Mouse (Mus musculus): Measurements from ENCODE around the gene Olfr639. TPM values are rescaled to one million over a fixed set of nuclear protein-coding genes. Genes with fewer than 3 reads are reported as not detected.

The Olfr639 gene
- polyA plus RNA-seq (2012; rRNA removed) (not detected in 2 replicates), polyA plus RNA-seq (2014; fragmentation: Nextera tagmentation; extraction: Ambion mirVana) (not detected in 2 replicates)

- no peak within 1 kb of the TSS for H3K4me2 ChIP-seq (replicated peaks; ENCODE audit: low read depth, low read length, severe bottlenecking)
- ATAC-seq (ENCODE audit: low FRiP score, low read depth) = no peak
- no peaks in the 10 kb centered on the region for H3K36me3 ChIP-seq (ENCODE audit: control insufficient read depth, insufficient read depth, low read length)
- H3K27me3 ChIP-seq (ENCODE audit: control insufficient read depth, insufficient read depth, low read length) = no peaks in the 10 kb centered on the region
- no peak for DNase-seq (ENCODE audit: low spot score)
- H3K4me3 ChIP-seq (replicated peaks; ENCODE audit: low read length) = no peak within 1 kb of the TSS
- TF ChIP-seq POLR2A (IDR thresholded peaks at IDR 0.05; ENCODE audit: borderline replicate concordance, extremely low read depth, insufficient read depth, insufficient read length) = no peak
- no peaks in the 10 kb centered on the region for H3K4me1 ChIP-seq (ENCODE audit: control insufficient read depth, insufficient read depth, low read length)
- H3K9me3 ChIP-seq (ENCODE audit: control insufficient read depth, low read length) = no peaks in the 10 kb centered on the region
- H3K9ac ChIP-seq (ENCODE audit: low read depth, low read length, severe bottlenecking) = no peak within 1 kb of the TSS
- no peak within 1 kb of the TSS for H3K27ac ChIP-seq (replicated peaks; ENCODE audit: low read depth, low read length)
These were observed at the start of gene Olfr639 for GRCm38 (mm10) chr7:104017203-104017602. Gene Olfr639 (minus strand): TSS chr7:104017303.

- Histone ChIP-seq H3K36me3 (ENCODE audit: control insufficient read depth, insufficient read depth, low read length) (no peaks in the 10 kb centered on the region), H3K4me2 (replicated peaks; ENCODE audit: low read depth, low read length, severe bottlenecking) (no peak within 1 kb of the TSS), H3K27ac (replicated peaks; ENCODE audit: low read depth, low read length) (no peak within 1 kb of the TSS), H3K4me3 (replicated peaks; ENCODE audit: low read length) (no peak within 1 kb of the TSS), H3K9me3 (ENCODE audit: control insufficient read depth, low read length) (no peaks in the 10 kb centered on the region), H3K27me3 (ENCODE audit: control insufficient read depth, insufficient read depth, low read length) (no peaks in the 10 kb centered on the region), H3K4me1 (ENCODE audit: control insufficient read depth, insufficient read depth, low read length) (no peaks in the 10 kb centered on the region), H3K9ac (ENCODE audit: low read depth, low read length, severe bottlenecking) (no peak within 1 kb of the TSS)
- TF ChIP-seq POLR2A (IDR thresholded peaks at IDR 0.05; ENCODE audit: borderline replicate concordance, extremely low read depth, insufficient read depth, insufficient read length) = no peak
- WGBS = 54% methylated on average over 2 of the region's 2 CpGs
- DNase-seq (ENCODE audit: low spot score) (no peak), ATAC-seq (ENCODE audit: low FRiP score, low read depth) (no peak)
These were observed 44.2 kb upstream of the Olfr639 start, which contains the start of gene 4930516K23Rik for GRCm38 (mm10) chr7:104061345-104061744. Gene 4930516K23Rik (minus strand): TSS chr7:104061445.

GRCm38 (mm10) chr7:104059215-104059614, 42.1 kb upstream of the Olfr639 start:
- Histone ChIP-seq H3K4me1 (ENCODE audit: control insufficient read depth, insufficient read depth, low read length) (no peaks in the 10 kb centered on the region), H3K4me3 (replicated peaks; ENCODE audit: low read length) (no peak overlapping the region), H3K4me2 (replicated peaks; ENCODE audit: low read depth, low read length, severe bottlenecking) (no peak overlapping the region), H3K27me3 (ENCODE audit: control insufficient read depth, insufficient read depth, low read length) (no peaks in the 10 kb centered on the region), H3K27ac (replicated peaks; ENCODE audit: low read depth, low read length) (no peak overlapping the region), H3K9ac (ENCODE audit: low read depth, low read length, severe bottlenecking) (no peak overlapping the region), H3K36me3 (ENCODE audit: control insufficient read depth, insufficient read depth, low read length) (no peaks in the 10 kb centered on the region), H3K9me3 (ENCODE audit: control insufficient read depth, low read length) (no peaks in the 10 kb centered on the region)
- TF ChIP-seq POLR2A (IDR thresholded peaks at IDR 0.05; ENCODE audit: borderline replicate concordance, extremely low read depth, insufficient read depth, insufficient read length) = no peak
- 78% methylated on average over 1 of the region's 1 CpGs for WGBS
- DNase-seq (ENCODE audit: low spot score) (no peak), ATAC-seq (ENCODE audit: low FRiP score, low read depth) (no peak)

GRCm38 (mm10) chr7:104052566-104052965, 35.5 kb upstream of the Olfr639 start, which contains the start of gene Olfr642:
Gene Olfr642 (minus strand): TSS chr7:104052666.
- H3K27me3 ChIP-seq (ENCODE audit: control insufficient read depth, insufficient read depth, low read length) = no peaks in the 10 kb centered on the region
- H3K9me3 ChIP-seq (ENCODE audit: control insufficient read depth, low read length) = no peaks in the 10 kb centered on the region
- TF ChIP-seq POLR2A (IDR thresholded peaks at IDR 0.05; ENCODE audit: borderline replicate concordance, extremely low read depth, insufficient read depth, insufficient read length) = no peak
- no peak within 1 kb of the TSS for H3K4me3 ChIP-seq (replicated peaks; ENCODE audit: low read length)
- DNase-seq (ENCODE audit: low spot score) (no peak), ATAC-seq (ENCODE audit: low FRiP score, low read depth) (no peak)
- no peak within 1 kb of the TSS for H3K4me2 ChIP-seq (replicated peaks; ENCODE audit: low read depth, low read length, severe bottlenecking)
- no peak within 1 kb of the TSS for H3K27ac ChIP-seq (replicated peaks; ENCODE audit: low read depth, low read length)
- H3K4me1 ChIP-seq (ENCODE audit: control insufficient read depth, insufficient read depth, low read length) = no peaks in the 10 kb centered on the region
- H3K9ac ChIP-seq (ENCODE audit: low read depth, low read length, severe bottlenecking) = no peak within 1 kb of the TSS
- 75% methylated on average over 1 of the region's 1 CpGs for WGBS
- no peaks in the 10 kb centered on the region for H3K36me3 ChIP-seq (ENCODE audit: control insufficient read depth, insufficient read depth, low read length)

GRCm38 (mm10) chr7:104050745-104051144, 33.6 kb upstream of the Olfr639 start:
- no peak overlapping the region for H3K4me3 ChIP-seq (replicated peaks; ENCODE audit: low read length)
- no peak for TF ChIP-seq POLR2A (IDR thresholded peaks at IDR 0.05; ENCODE audit: borderline replicate concordance, extremely low read depth, insufficient read depth, insufficient read length)
- no peak for DNase-seq (ENCODE audit: low spot score)
- H3K36me3 ChIP-seq (ENCODE audit: control insufficient read depth, insufficient read depth, low read length) = no peaks in the 10 kb centered on the region
- no peaks in the 10 kb centered on the region for H3K9me3 ChIP-seq (ENCODE audit: control insufficient read depth, low read length)
- H3K4me1 ChIP-seq (ENCODE audit: control insufficient read depth, insufficient read depth, low read length) = no peaks in the 10 kb centered on the region
- no peak for ATAC-seq (ENCODE audit: low FRiP score, low read depth)
- WGBS = 86% methylated on average over 4 of the region's 4 CpGs
- H3K27ac ChIP-seq (replicated peaks; ENCODE audit: low read depth, low read length) = no peak overlapping the region
- no peak overlapping the region for H3K9ac ChIP-seq (ENCODE audit: low read depth, low read length, severe bottlenecking)
- no peaks in the 10 kb centered on the region for H3K27me3 ChIP-seq (ENCODE audit: control insufficient read depth, insufficient read depth, low read length)
- H3K4me2 ChIP-seq (replicated peaks; ENCODE audit: low read depth, low read length, severe bottlenecking) = no peak overlapping the region

GRCm38 (mm10) chr7:104035145-104035544, 18.0 kb upstream of the Olfr639 start, which contains the start of gene Olfr641:
Gene Olfr641 (plus strand): TSS chr7:104035445.
- DNase-seq (ENCODE audit: low spot score) = no peak
- no peak for ATAC-seq (ENCODE audit: low FRiP score, low read depth)
- Histone ChIP-seq H3K36me3 (ENCODE audit: control insufficient read depth, insufficient read depth, low read length) (no peaks in the 10 kb centered on the region), H3K9me3 (ENCODE audit: control insufficient read depth, low read length) (no peaks in the 10 kb centered on the region), H3K27me3 (ENCODE audit: control insufficient read depth, insufficient read depth, low read length) (no peaks in the 10 kb centered on the region), H3K4me2 (replicated peaks; ENCODE audit: low read depth, low read length, severe bottlenecking) (no peak within 1 kb of the TSS), H3K9ac (ENCODE audit: low read depth, low read length, severe bottlenecking) (no peak within 1 kb of the TSS), H3K4me3 (replicated peaks; ENCODE audit: low read length) (no peak within 1 kb of the TSS), H3K4me1 (ENCODE audit: control insufficient read depth, insufficient read depth, low read length) (no peaks in the 10 kb centered on the region), H3K27ac (replicated peaks; ENCODE audit: low read depth, low read length) (no peak within 1 kb of the TSS)
- no peak for TF ChIP-seq POLR2A (IDR thresholded peaks at IDR 0.05; ENCODE audit: borderline replicate concordance, extremely low read depth, insufficient read depth, insufficient read length)
- WGBS = 55% methylated on average over 1 of the region's 1 CpGs

All from limb, embryonic 14.5 days (tissue).